Mouse (Mus musculus): Measurements from ENCODE around the gene Grm5. TPM values are rescaled to one million over a fixed set of nuclear protein-coding genes. Genes with fewer than 3 reads are reported as not detected.

Grm5 gene
- polyA plus RNA-seq (2014; fragmentation: Nextera tagmentation; extraction: Ambion mirVana), result 0.05 and 0.08 TPM in 2 replicates

DNA sequence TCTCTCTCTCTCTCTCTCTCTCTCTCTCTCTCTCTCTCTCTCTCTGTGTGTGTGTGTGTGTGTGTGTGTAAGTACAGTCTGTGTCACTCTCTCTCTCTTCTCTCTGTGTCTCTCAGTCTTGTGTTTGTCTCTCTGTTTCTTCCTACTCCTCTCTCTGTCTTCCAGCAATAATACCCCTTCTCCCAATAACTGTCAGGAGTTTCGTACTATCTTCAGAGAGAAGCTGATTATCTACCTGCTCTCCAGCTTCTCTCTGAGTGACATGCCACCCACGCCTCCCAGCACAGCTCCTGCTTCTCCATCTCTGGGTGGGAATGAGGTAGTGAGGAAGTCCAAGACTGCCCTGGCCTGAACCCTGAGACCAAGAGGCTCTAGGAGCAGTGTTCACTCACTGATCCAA, at the start of gene Grm5:
TSS of gene Grm5 (plus strand) at position 301 of the 400 bp plus-strand sequence.
- DNase-seq (ENCODE audit: low spot score) (no peak), ATAC-seq (replicated peaks; ENCODE audit: low FRiP score) (no peak)
- Histone ChIP-seq H3K9ac (ENCODE audit: low read depth, low read length) (no peak within 1 kb of the TSS), H3K27ac (ENCODE audit: low read depth, low read length) (no peak within 1 kb of the TSS), H3K4me3 (ENCODE audit: low read depth, low read length) (no peak within 1 kb of the TSS), H3K9me3 (ENCODE audit: control insufficient read depth, low read length) (no peaks in the 10 kb centered on the region), H3K27me3 (replicated peaks; ENCODE audit: control insufficient read depth, insufficient read depth, low read length) (peaks cover 8% of the 10 kb centered on the region), H3K4me1 (replicated peaks; ENCODE audit: control insufficient read depth, insufficient read depth, low read length) (no peaks in the 10 kb centered on the region), H3K4me2 (no peak within 1 kb of the TSS), H3K36me3 (ENCODE audit: control insufficient read depth, insufficient read depth, low read length) (no peaks in the 10 kb centered on the region)
- 30% methylated on average over 2 of the region's 2 CpGs for WGBS

DNA sequence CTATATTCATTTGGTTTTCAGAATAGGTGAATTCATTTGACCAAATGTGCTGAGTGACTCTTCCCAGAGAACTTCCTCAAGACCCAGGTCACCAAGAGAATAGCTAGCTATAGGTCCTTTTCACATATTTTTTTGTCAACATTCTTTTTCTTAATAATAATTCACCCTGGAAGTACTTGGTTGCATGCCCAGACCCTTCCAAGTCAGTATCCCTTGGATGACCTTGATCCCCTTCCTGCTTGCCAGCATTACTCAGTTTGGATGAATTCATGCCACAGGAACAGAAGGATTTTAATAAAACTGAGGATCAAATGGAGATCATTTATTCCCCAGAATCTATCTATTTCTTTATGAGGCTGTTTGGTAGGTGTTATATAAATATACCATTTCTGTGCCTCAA, 44.9 kb upstream of the Grm5 start:
- no peak overlapping the region for H3K27ac ChIP-seq (ENCODE audit: low read depth, low read length)
- no peak overlapping the region for H3K4me3 ChIP-seq (ENCODE audit: low read depth, low read length)
- H3K27me3 ChIP-seq (replicated peaks; ENCODE audit: control insufficient read depth, insufficient read depth, low read length), result no peaks in the 10 kb centered on the region
- no peaks in the 10 kb centered on the region for H3K4me1 ChIP-seq (replicated peaks; ENCODE audit: control insufficient read depth, insufficient read depth, low read length)
- H3K9me3 ChIP-seq (ENCODE audit: control insufficient read depth, low read length), result no peaks in the 10 kb centered on the region
- no peak overlapping the region for H3K9ac ChIP-seq (ENCODE audit: low read depth, low read length)
- ATAC-seq (replicated peaks; ENCODE audit: low FRiP score) (no peak), DNase-seq (ENCODE audit: low spot score) (no peak)
- no peaks in the 10 kb centered on the region for H3K36me3 ChIP-seq (ENCODE audit: control insufficient read depth, insufficient read depth, low read length)
- H3K4me2 ChIP-seq, result no peak overlapping the region

DNA sequence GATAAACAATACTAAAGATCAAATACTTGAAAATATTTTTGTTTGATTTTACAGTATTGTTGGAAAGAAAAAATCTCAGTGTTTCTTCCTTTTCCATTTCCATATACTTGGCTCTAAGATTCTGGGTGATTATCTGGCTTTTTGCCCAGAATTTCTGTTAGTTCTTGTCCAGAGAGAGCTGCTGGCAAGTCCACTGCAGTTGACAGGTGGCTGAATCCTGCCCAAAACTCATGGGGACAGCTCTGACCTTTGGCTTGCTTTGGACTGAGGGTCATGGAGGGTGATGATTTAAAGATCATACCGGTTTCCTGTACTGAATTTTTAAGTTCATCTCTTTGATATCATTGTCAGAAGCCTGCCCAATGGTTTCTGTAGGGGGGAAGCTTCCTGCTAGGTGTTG, 18.7 kb upstream of the Grm5 start:
- Histone ChIP-seq H3K9ac (ENCODE audit: low read depth, low read length) (no peak overlapping the region), H3K4me2 (no peak overlapping the region), H3K27me3 (replicated peaks; ENCODE audit: control insufficient read depth, insufficient read depth, low read length) (no peaks in the 10 kb centered on the region), H3K4me3 (ENCODE audit: low read depth, low read length) (no peak overlapping the region), H3K4me1 (replicated peaks; ENCODE audit: control insufficient read depth, insufficient read depth, low read length) (no peaks in the 10 kb centered on the region), H3K9me3 (ENCODE audit: control insufficient read depth, low read length) (no peaks in the 10 kb centered on the region), H3K27ac (ENCODE audit: low read depth, low read length) (no peak overlapping the region), H3K36me3 (ENCODE audit: control insufficient read depth, insufficient read depth, low read length) (no peaks in the 10 kb centered on the region)
- ATAC-seq (replicated peaks; ENCODE audit: low FRiP score) (no peak), DNase-seq (ENCODE audit: low spot score) (no peak)
- WGBS, result 31% methylated on average over 1 of the region's 1 CpGs

DNA sequence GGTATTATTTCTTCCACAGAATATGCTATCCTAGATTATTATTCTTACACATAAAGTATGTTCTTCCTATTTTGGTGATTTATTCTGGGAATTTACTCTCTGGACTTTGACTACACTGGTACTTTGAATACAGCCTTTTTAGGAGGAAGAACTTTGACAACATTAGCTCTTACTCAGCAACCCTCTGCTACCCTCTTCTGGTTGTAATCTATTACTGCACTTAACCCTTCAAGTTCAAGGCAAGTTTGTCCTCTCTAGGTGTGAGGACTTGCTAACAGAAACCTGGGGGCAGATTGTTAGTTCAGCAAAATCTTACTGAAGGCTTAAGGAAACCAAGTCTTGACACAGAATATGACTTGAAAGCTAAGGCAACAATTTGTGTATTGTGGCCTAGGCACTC, 17.5 kb upstream of the Grm5 start:
- Histone ChIP-seq H3K27ac (ENCODE audit: low read depth, low read length) (no peak overlapping the region), H3K9me3 (ENCODE audit: control insufficient read depth, low read length) (no peaks in the 10 kb centered on the region), H3K4me3 (ENCODE audit: low read depth, low read length) (no peak overlapping the region), H3K4me1 (replicated peaks; ENCODE audit: control insufficient read depth, insufficient read depth, low read length) (no peaks in the 10 kb centered on the region), H3K27me3 (replicated peaks; ENCODE audit: control insufficient read depth, insufficient read depth, low read length) (no peaks in the 10 kb centered on the region), H3K4me2 (no peak overlapping the region), H3K9ac (ENCODE audit: low read depth, low read length) (no peak overlapping the region), H3K36me3 (ENCODE audit: control insufficient read depth, insufficient read depth, low read length) (no peaks in the 10 kb centered on the region)
- ATAC-seq (replicated peaks; ENCODE audit: low FRiP score), result no peak
- DNase-seq (ENCODE audit: low spot score), result no peak

DNA sequence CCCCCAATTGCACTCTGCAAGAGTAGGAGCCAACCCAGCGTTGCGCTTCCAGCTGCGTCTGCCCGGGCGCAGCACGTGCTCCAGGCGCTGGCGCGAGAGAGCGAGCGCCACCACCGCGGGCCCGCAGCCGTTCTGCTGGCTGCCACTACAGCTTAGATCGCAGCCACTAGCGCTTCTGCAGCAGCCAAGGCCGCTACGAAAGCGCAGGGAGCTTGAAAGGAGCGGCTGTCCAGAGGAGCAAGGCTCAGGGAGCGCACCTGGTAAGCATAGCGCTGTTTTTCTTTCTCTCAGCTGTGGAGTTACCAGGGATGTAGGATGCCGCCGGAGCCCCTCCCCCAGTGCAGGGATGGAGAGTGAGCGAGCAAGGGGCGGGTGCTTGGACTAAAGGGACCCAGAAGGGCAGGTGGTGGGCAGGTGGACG, 323 bp downstream of the Grm5 start:
- Histone ChIP-seq H3K4me2 (no peak overlapping the region), H3K9me3 (ENCODE audit: control insufficient read depth, low read length) (no peaks in the 10 kb centered on the region), H3K27me3 (replicated peaks; ENCODE audit: control insufficient read depth, insufficient read depth, low read length) (peaks cover 8% of the 10 kb centered on the region), H3K36me3 (ENCODE audit: control insufficient read depth, insufficient read depth, low read length) (no peaks in the 10 kb centered on the region), H3K4me1 (replicated peaks; ENCODE audit: control insufficient read depth, insufficient read depth, low read length) (no peaks in the 10 kb centered on the region), H3K9ac (ENCODE audit: low read depth, low read length) (no peak overlapping the region), H3K4me3 (ENCODE audit: low read depth, low read length) (no peak overlapping the region), H3K27ac (ENCODE audit: low read depth, low read length) (no peak overlapping the region)
- no peak for ATAC-seq (replicated peaks; ENCODE audit: low FRiP score)
- WGBS, result 4% methylated on average over 28 of the region's 28 CpGs
- DNase-seq (ENCODE audit: low spot score), result no peak

DNA sequence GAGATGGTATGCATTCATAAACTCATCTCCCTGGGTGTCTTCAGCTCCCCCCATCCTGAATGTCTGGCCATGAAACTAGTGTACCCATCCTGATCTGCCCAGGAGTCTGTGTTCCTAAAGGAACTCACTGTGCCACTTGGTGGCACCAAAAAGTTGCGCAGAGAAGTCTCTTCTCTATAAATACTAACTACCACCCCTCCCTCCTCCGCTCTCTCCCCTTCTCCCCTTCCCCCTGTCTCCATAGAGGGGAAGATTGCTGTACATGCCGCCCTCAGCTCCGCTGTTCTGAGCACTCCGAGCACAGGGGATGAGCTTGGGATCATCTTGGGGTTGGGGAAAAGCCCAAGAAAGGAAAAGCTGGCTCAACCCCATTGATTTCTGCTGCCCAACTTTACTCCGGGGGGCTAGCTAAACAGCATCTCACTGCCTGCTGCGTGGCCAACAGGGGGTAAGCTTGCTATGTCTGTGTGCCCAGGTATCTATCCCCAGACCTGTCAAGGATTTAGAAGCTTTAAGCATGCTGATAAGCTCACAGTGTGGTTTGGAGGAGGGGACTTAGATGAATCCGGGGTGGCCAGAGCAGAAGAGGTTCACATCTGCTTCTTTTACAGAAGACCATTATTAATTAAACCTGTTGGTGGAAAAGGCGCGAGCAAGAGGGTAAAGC, 2.4 kb downstream of the Grm5 start:
- Histone ChIP-seq H3K27ac (ENCODE audit: low read depth, low read length) (no peak overlapping the region), H3K4me2 (no peak overlapping the region)
- ATAC-seq (replicated peaks; ENCODE audit: low FRiP score), result no peak

DNA sequence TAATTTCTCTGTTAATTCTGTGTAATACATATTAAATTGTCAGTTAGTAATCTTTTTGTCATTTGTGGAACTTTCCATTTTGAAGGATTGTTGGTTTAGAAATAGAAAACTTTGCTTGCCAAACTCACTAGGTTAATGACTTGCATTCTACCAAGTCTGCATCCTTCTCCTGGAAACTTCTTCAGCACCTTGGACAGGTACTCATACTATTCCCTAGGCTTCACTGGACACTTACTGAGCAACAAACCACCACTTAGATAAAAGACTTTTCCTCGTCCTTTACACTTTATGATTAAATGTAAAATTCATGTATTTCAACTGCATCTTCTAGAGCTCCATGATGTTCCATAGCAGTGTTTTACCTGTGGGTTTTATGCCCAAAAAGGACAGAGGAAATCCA, 4.0 kb downstream of the Grm5 start:
- Histone ChIP-seq H3K27ac (ENCODE audit: low read depth, low read length) (no peak overlapping the region), H3K36me3 (ENCODE audit: control insufficient read depth, insufficient read depth, low read length) (no peaks in the 10 kb centered on the region), H3K9ac (ENCODE audit: low read depth, low read length) (no peak overlapping the region), H3K4me1 (replicated peaks; ENCODE audit: control insufficient read depth, insufficient read depth, low read length) (no peaks in the 10 kb centered on the region), H3K4me3 (ENCODE audit: low read depth, low read length) (no peak overlapping the region), H3K9me3 (ENCODE audit: control insufficient read depth, low read length) (no peaks in the 10 kb centered on the region), H3K27me3 (replicated peaks; ENCODE audit: control insufficient read depth, insufficient read depth, low read length) (peaks cover 8% of the 10 kb centered on the region), H3K4me2 (no peak overlapping the region)
- 25% methylated on average over 1 of the region's 1 CpGs for WGBS
- DNase-seq (ENCODE audit: low spot score) (no peak), ATAC-seq (replicated peaks; ENCODE audit: low FRiP score) (no peak)

More for the DNA sequence above, 2.4 kb downstream of the Grm5 start:
- H3K27me3 ChIP-seq (replicated peaks; ENCODE audit: control insufficient read depth, insufficient read depth, low read length), result peaks cover 8% of the 10 kb centered on the region
- 16% methylated on average over 10 of the region's 10 CpGs for WGBS
- DNase-seq (ENCODE audit: low spot score), result no peak
- no peak overlapping the region for H3K9ac ChIP-seq (ENCODE audit: low read depth, low read length)
- no peaks in the 10 kb centered on the region for H3K9me3 ChIP-seq (ENCODE audit: control insufficient read depth, low read length)
- no peak overlapping the region for H3K4me3 ChIP-seq (ENCODE audit: low read depth, low read length)
- no peaks in the 10 kb centered on the region for H3K36me3 ChIP-seq (ENCODE audit: control insufficient read depth, insufficient read depth, low read length)
- no peaks in the 10 kb centered on the region for H3K4me1 ChIP-seq (replicated peaks; ENCODE audit: control insufficient read depth, insufficient read depth, low read length)

DNA sequence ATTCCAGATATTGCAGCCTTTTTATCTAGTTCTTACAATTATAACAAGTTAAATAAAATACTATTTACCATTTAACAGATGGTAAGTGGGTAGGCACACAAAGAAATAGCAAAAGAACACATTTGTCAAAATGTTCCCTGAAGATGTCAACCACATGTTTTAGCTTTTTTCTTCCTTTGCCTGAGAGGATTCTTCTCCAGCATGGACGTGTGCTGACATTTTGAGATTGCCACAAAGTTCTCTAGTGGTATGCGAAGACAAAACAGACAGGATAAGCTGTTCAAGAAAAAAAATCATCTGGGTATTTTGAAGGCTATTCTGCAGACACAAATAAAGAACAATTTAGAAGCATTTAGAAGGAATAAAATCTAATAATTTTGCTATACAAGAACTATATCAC, 42.3 kb downstream of the Grm5 start:
- Histone ChIP-seq H3K27ac (ENCODE audit: low read depth, low read length) (no peak overlapping the region), H3K27me3 (replicated peaks; ENCODE audit: control insufficient read depth, insufficient read depth, low read length) (no peaks in the 10 kb centered on the region), H3K36me3 (ENCODE audit: control insufficient read depth, insufficient read depth, low read length) (no peaks in the 10 kb centered on the region), H3K9ac (ENCODE audit: low read depth, low read length) (no peak overlapping the region), H3K9me3 (ENCODE audit: control insufficient read depth, low read length) (no peaks in the 10 kb centered on the region), H3K4me2 (no peak overlapping the region), H3K4me3 (ENCODE audit: low read depth, low read length) (no peak overlapping the region), H3K4me1 (replicated peaks; ENCODE audit: control insufficient read depth, insufficient read depth, low read length) (no peaks in the 10 kb centered on the region)
- DNase-seq (ENCODE audit: low spot score), result no peak
- ATAC-seq (replicated peaks; ENCODE audit: low FRiP score), result no peak
- WGBS, result 59% methylated on average over 2 of the region's 2 CpGs

DNA sequence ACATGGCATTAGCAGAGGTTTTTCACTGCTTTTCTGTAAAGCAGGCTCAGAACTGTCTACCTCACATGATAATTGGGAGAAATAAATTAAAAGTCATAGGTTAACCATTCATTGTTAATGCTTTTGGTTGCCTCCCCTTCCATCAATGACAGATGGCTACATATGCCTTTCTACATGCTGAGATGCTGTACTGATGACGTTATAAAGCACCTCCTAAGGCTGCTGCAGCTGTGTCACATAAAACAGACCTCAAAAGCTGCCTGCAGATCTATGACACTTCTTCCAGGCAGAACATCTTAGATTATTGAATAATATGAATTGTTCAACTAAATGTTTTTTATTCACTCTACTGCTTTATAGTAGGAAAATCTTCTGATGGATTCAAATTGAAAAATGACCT, 51.6 kb downstream of the Grm5 start:
- no peak overlapping the region for H3K4me3 ChIP-seq (ENCODE audit: low read depth, low read length)
- 54% methylated on average over 1 of the region's 1 CpGs for WGBS
- H3K27me3 ChIP-seq (replicated peaks; ENCODE audit: control insufficient read depth, insufficient read depth, low read length), result no peaks in the 10 kb centered on the region
- H3K4me2 ChIP-seq, result no peak overlapping the region
- H3K36me3 ChIP-seq (ENCODE audit: control insufficient read depth, insufficient read depth, low read length), result no peaks in the 10 kb centered on the region
- no peak overlapping the region for H3K9ac ChIP-seq (ENCODE audit: low read depth, low read length)
- no peak overlapping the region for H3K27ac ChIP-seq (ENCODE audit: low read depth, low read length)
- H3K4me1 ChIP-seq (replicated peaks; ENCODE audit: control insufficient read depth, insufficient read depth, low read length), result no peaks in the 10 kb centered on the region
- no peak for ATAC-seq (replicated peaks; ENCODE audit: low FRiP score)
- DNase-seq (ENCODE audit: low spot score), result no peak
- no peaks in the 10 kb centered on the region for H3K9me3 ChIP-seq (ENCODE audit: control insufficient read depth, low read length)

Data from liver, embryonic 11.5 days (tissue).